Mouse (Mus musculus) liver, postnatal 0 days (tissue): ENCODE measurements around the gene Tacc2. TPM values are rescaled to one million over a fixed set of nuclear protein-coding genes. Genes with fewer than 3 reads are reported as not detected.

ENCODE experiments used
- ATAC-seq: fragments of 200-750 bp; cut with Nextera tagmentation; 2 replicates; pipeline ENCODE4 v1.8.0; 2017; ENCODE audit warnings: mild to moderate bottlenecking, moderate library complexity
- DNase-seq: peaks from one replicate; pipeline ENCODE4 v3.0.0-alpha.2; 2016
- H3K27ac ChIP-seq: fragments of 300-500 bp; sonication (generic); 2 replicates; pipeline ENCODE4 v1.5.1; 2014; ENCODE audit warnings: antibody characterized with exemption, moderate library complexity, mild to moderate bottlenecking, low read depth
- H3K27me3 ChIP-seq: fragments of 300-500 bp; sonication (generic); 2 replicates; pipeline ENCODE4 v1.6.1; 2014; ENCODE audit warnings: low read length, control low read depth, mixed read lengths; ENCODE audit not compliant: insufficient read depth
- H3K36me3 ChIP-seq: fragments of 300-500 bp; sonication (generic); replicated peaks from 2 replicates; pipeline ENCODE4 v1.6.1; 2014; ENCODE audit warnings: mild to moderate bottlenecking, control low read depth, low read length, moderate library complexity, mixed read lengths; ENCODE audit not compliant: insufficient read depth
- H3K4me1 ChIP-seq: fragments of 300-500 bp; sonication (generic); 2 replicates; pipeline ENCODE4 v1.6.1; 2014; ENCODE audit warnings: antibody characterized with exemption, mild to moderate bottlenecking, control low read depth; ENCODE audit not compliant: insufficient read depth
- H3K4me2 ChIP-seq: fragments of 300-500 bp; sonication (generic); 2 replicates; pipeline ENCODE4 v1.6.1; 2014; ENCODE audit warnings: low read depth, mild to moderate bottlenecking, low read length, moderate library complexity, mixed read lengths
- H3K4me3 ChIP-seq: fragments of 300-500 bp; sonication (generic); 2 replicates; pipeline ENCODE4 v1.5.1; 2014; ENCODE audit warnings: low read depth, low read length
- H3K9ac ChIP-seq: fragments of 300-500 bp; sonication (generic); replicated peaks from 2 replicates; pipeline ENCODE4 v1.6.1; 2014; ENCODE audit warnings: mild to moderate bottlenecking, moderate library complexity
- H3K9me3 ChIP-seq: fragments of 300-500 bp; sonication (generic); 2 replicates; pipeline ENCODE4 v1.6.1; 2016; ENCODE audit warnings: mild to moderate bottlenecking, control low read depth, low read length, mixed read lengths
- CTCF ChIP-seq: sonication (generic); IDR thresholded peaks from 2 replicates; pipeline ENCODE4 v1.5.1; 2016; ENCODE audit warnings: antibody characterized with exemption, low read depth
- EP300 ChIP-seq: IDR thresholded peaks from 2 replicates; pipeline ENCODE4 v1.6.1; 2016; ENCODE audit warnings: antibody characterized with exemption, low read depth, mild to moderate bottlenecking
- WGBS: fragments of 180-500 bp; shearing (Covaris S2); extraction: QIAGEN DNeasy Blood & Tissue Kit; methylation state at CpG from one replicate; pipeline ENCODE4 v1.1.7; 2014; ENCODE audit not compliant: insufficient replicate concordance; 5-methylcytosine and 5-hydroxymethylcytosine counted together
- polyA plus RNA-seq: library from polyadenylated mRNA; unstranded; fragments of >200 nt; fragmentation: Nextera tagmentation; extraction: Ambion mirVana; gene quantifications from 2 replicates; pipeline ENCODE4 v1.2.1, GENCODE M21; 2015

The Tacc2 gene
- polyA plus RNA-seq, 1 experiment from 2014 or later: 3.5 TPM

DNA sequence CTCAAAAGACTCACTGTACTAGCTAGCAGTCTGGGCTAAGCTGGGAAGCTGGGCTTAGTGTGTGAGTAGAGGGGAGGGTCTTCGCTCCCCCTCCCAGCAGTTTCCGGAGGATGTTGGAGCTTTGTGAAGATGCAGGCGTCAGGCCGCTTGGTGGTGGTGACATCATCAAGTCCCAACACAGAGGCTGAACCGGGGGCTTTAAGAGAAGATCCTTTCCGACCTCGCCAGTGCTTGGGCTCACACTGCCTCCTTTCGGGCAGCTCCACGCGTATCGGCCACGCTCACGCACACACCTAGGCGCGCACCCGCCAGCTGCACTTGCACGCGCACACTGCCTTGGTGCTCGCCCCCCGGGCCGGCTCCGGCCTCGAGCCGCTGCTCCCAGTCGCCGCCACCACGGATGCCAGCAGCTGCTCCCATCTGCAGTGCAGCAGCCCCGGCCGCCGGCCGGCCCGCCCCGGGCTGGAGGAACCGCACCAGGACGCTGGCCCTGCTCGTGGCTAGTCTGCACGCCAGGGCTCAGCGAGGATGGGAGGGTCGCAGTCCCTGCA lies 115.2 kb downstream of the Tacc2 start:
- TF ChIP-seq EP300 (no peak), CTCF (peak; percentile 17; the same call in 1 of the 2 replicates)
- Histone ChIP-seq H3K4me2 (peak overlapping the region; percentile 68), H3K36me3 (no peaks in the 10 kb centered on the region), H3K4me3 (peak overlapping the region; percentile 37), H3K27ac (peak overlapping the region; percentile 29; the same call in 1 of the 2 replicates), H3K9ac (peak overlapping the region; percentile 44), H3K4me1 (peaks cover 9% of the 10 kb centered on the region), H3K27me3 (no peaks in the 10 kb centered on the region), H3K9me3 (no peaks in the 10 kb centered on the region)
- ATAC-seq (peak; percentile 52), DNase-seq (peak; percentile 51)
- WGBS: 7% methylated on average over 38 of the region's 39 CpGs

DNA sequence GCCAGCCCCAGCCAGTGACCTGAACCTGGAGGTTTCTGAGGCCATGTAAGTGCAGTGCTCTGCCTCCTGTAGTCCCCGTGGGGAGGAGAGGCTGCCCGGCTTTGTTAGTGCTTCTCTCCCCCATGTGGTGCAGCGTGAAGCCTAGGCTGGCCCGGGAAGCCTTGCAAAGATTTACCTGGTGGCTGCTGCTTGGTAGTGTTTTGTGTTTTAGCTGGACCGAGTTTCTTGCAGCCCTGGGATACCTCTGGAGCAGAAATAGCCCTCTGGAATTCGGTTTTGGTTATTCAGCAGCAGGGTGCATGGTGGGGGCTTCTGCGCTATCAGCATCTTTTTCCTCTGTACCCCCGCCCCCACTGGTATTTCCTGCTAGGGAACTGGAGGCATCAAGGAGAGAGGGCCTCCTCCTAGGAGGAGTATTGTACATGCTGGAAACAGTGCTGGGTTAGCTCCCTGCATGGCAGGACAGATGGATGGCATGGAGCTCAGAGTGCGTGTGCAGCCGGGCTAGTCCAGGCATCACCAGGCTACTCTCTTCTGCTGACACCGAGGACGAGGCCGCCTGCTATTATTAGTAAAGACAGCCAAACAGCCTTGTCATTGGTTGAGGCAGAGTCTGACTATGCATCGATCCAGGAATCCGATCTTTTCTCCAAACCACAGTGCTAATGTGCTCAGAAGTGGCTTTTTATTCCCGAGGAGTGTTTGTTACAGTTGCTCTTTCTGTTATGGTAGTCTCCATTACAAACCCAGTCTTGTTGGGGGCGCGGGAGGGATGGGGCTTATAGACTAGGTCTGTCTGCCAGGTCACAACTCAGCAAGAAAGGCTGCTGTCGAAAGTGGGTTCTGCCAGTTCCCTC lies 115.9 kb downstream of the Tacc2 start:
- Histone ChIP-seq H3K4me2 (peak overlapping the region; percentile 68), H3K27me3 (no peaks in the 10 kb centered on the region), H3K4me1 (peaks cover 9% of the 10 kb centered on the region), H3K9me3 (no peaks in the 10 kb centered on the region), H3K27ac (peak overlapping the region; percentile 29; the same call in 1 of the 2 replicates), H3K36me3 (no peaks in the 10 kb centered on the region), H3K9ac (peak overlapping the region; percentile 44), H3K4me3 (peak overlapping the region; percentile 37)
- TF ChIP-seq EP300 (no peak), CTCF (no peak)
- DNase-seq (no peak), ATAC-seq (no peak)
- 29% methylated on average over 19 of the region's 19 CpGs for WGBS

GRCm38 (mm10) chr7:130693800-130694193 lies 116.6 kb downstream of the Tacc2 start:
- no peak for DNase-seq
- TF ChIP-seq EP300 (no peak), CTCF (no peak)
- Histone ChIP-seq H3K4me1 (peaks cover 6% of the 10 kb centered on the region), H3K4me2 (peak overlapping the region; percentile 68; the same call in 1 of the 2 replicates), H3K4me3 (no peak overlapping the region), H3K27ac (no peak overlapping the region), H3K36me3 (no peaks in the 10 kb centered on the region), H3K9me3 (no peaks in the 10 kb centered on the region), H3K27me3 (no peaks in the 10 kb centered on the region), H3K9ac (no peak overlapping the region)
- WGBS: 63% methylated on average over 11 of the region's 11 CpGs
- no peak for ATAC-seq

DNA sequence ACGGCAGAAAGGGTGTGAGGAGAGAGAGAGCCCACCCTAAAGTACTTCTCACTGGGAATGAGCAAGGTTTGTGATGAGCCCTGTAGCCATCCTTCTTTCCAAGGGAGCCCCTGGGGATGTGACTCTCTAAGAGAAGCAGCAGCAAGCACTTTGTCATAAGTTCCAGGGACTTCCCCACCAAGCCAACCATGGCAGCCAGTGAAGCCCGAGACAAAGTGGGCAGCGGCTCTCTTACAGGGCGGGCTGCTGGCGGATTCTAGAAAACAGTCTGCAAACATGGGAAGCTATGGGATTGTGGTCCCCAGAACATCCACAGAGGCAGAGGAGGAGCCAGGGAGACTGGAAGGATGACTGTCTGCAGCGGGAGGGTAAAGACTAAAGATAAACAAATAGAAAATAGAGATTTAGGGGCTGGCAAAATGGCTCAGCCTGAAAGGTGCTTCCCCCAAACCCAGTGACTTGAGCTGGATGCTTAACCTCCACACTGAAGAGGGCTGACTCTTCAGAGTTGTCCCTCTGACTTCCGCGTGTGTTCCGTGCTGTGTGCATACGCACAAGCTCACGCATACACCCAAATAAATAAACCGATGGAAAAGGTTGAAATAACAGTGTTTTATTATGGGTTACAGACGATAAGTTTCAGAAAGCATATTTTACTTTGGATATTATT lies 118.6 kb downstream of the Tacc2 start:
- TF ChIP-seq CTCF (no peak), EP300 (no peak)
- H3K36me3 ChIP-seq: no peaks in the 10 kb centered on the region
- H3K9ac ChIP-seq: no peak overlapping the region
- no peaks in the 10 kb centered on the region for H3K27me3 ChIP-seq
- ATAC-seq (no peak), DNase-seq (no peak)
- H3K27ac ChIP-seq: no peak overlapping the region
- H3K4me1 ChIP-seq: peaks cover 6% of the 10 kb centered on the region
- H3K4me3 ChIP-seq: no peak overlapping the region
- no peak overlapping the region for H3K4me2 ChIP-seq
- WGBS: 69% methylated on average over 13 of the region's 13 CpGs
- H3K9me3 ChIP-seq: no peaks in the 10 kb centered on the region

GRCm38 (mm10) chr7:130696347-130697234 lies 119.4 kb downstream of the Tacc2 start:
- TF ChIP-seq CTCF (no peak), EP300 (no peak)
- no peak for ATAC-seq
- 80% methylated on average over 16 of the region's 16 CpGs for WGBS

More at GRCm38 (mm10) chr7:130696347-130697234, 119.4 kb downstream of the Tacc2 start:
- Histone ChIP-seq H3K9ac (no peak overlapping the region), H3K9me3 (no peaks in the 10 kb centered on the region), H3K4me3 (no peak overlapping the region), H3K4me2 (no peak overlapping the region), H3K4me1 (peaks cover 6% of the 10 kb centered on the region), H3K27ac (no peak overlapping the region), H3K36me3 (no peaks in the 10 kb centered on the region), H3K27me3 (no peaks in the 10 kb centered on the region)
- DNase-seq: no peak
